Mouse (Mus musculus) small intestine, adult 2 months (tissue): ENCODE measurements around the gene Pex10. TPM values are rescaled to one million over a fixed set of nuclear protein-coding genes. Genes with fewer than 3 reads are reported as not detected.
A peak's percentile ranks its signal among the peaks of the same experiment; 100 is the strongest.

ENCODE experiments used
- H3K27ac ChIP-seq: fragments of 200-500 bp; 2 replicates; pipeline ENCODE4 v1.5.1; 2012; ENCODE audit warnings: low read depth, low read length, control low read depth, inconsistent platforms; ENCODE audit not compliant: insufficient read depth
- H3K27me3 ChIP-seq: fragments of 200-500 bp; 2 replicates; pipeline ENCODE4 v1.6.1; 2012; ENCODE audit warnings: mild to moderate bottlenecking, moderate library complexity, low read length, inconsistent platforms; ENCODE audit not compliant: control insufficient read depth, insufficient read depth
- H3K36me3 ChIP-seq: fragments of 200-500 bp; 2 replicates; pipeline ENCODE4 v1.6.1; 2012; ENCODE audit warnings: mild to moderate bottlenecking, low read length, control low read depth, inconsistent platforms; ENCODE audit not compliant: control insufficient read depth, insufficient read depth
- H3K4me1 ChIP-seq: fragments of 200-500 bp; 2 replicates; pipeline ENCODE4 v1.6.1; 2012; ENCODE audit warnings: low read length, inconsistent platforms, mixed read lengths; ENCODE audit not compliant: control insufficient read depth, insufficient read depth, insufficient read length
- H3K4me3 ChIP-seq: fragments of 200-500 bp; 2 replicates; pipeline ENCODE4 v1.5.1; 2012; ENCODE audit warnings: low read depth, mild to moderate bottlenecking, control low read depth, inconsistent platforms, low read length, moderate library complexity
- CTCF ChIP-seq: fragments of 200-500 bp; IDR thresholded peaks from 2 replicates; pipeline ENCODE4 v1.5.1; 2012; ENCODE audit warnings: low read depth, mild to moderate bottlenecking, control low read depth, inconsistent platforms, low read length, moderate library complexity, mixed read lengths; ENCODE audit not compliant: insufficient replicate concordance, insufficient read length; ENCODE audit errors: extremely low read depth
- POLR2A ChIP-seq: fragments of 200-500 bp; IDR thresholded peaks from 2 replicates; pipeline ENCODE4 v1.6.1; 2012; ENCODE audit warnings: low read depth, mild to moderate bottlenecking, control low read depth, inconsistent platforms, low read length, moderate library complexity
- WGBS: fragments of 180-500 bp; shearing (Covaris S2); methylation state at CpG from one replicate; pipeline ENCODE4 v1.1.7; 2018; 5-methylcytosine and 5-hydroxymethylcytosine counted together
- polyA plus RNA-seq: library from polyadenylated mRNA; depleted of rRNA; stranded (reverse); fragments of >200 nt; gene quantifications from 2 replicates; pipeline ENCODE4 v1.2.3, GENCODE M21; 2012

The Pex10 gene
- polyA plus RNA-seq, 1 experiment, result 15.2 TPM

DNA sequence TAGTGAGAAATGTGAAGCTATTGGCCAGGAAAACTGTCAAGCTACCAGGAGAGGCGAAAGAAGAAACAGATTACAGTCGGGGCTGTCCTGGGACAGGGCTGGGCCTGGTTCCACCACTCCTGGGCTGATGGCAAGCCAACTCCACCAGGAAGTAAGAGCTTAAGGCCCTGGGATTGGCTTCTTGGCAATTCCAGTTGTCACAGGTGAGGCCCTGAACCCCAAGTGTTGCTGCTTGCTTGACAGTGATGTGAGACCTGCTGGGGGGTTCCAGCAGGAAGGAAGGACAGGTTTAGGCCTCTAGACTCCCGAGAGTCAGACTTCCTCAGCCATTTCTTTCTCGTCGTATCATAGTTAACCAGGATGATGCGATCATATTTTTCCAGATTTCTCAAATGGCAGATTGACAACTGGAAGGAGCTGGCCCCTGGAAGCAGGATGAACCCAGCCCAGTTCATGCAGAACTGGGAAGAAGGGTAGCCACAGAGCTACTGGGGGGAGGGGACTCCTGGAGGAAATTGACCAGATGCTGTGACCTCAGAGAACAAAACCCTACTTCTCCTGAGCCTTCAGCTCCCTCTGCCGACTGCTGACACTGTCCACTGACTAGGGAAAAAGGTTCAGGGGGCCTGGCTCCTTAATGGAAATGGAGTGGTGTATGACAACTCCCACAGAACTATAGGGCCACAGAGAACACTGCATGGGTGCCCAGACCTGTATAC is 26.8 kb downstream of the Pex10 start:
- TF ChIP-seq POLR2A (no peak), CTCF (no peak)
- Histone ChIP-seq H3K27me3 (no peaks in the 10 kb centered on the region), H3K4me3 (no peak overlapping the region), H3K27ac (no peak overlapping the region), H3K36me3 (no peaks in the 10 kb centered on the region), H3K4me1 (no peaks in the 10 kb centered on the region)
- WGBS, result 73% methylated on average over 7 of the region's 7 CpGs

DNA sequence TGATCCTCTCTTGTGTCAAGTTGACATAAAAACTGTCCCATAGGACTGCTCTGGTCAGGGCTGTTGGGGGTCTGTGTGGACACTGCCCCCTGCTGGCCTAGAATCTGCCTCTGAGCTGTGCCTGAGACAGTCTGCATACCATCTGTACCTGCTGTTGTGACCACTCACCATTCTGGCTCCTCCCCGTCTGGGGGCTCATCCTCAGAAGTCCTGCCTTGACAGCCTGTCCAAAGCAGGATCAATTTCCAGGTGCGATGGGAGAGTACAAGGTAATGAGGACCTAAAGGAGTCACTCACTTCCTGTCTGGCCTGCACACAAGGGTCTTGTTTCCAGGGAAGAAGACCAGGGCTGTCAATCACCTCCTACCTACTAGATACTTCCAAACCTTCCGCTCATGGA is 27.7 kb downstream of the Pex10 start:
- no peaks in the 10 kb centered on the region for H3K27me3 ChIP-seq
- no peaks in the 10 kb centered on the region for H3K36me3 ChIP-seq
- WGBS, result 67% methylated on average over 3 of the region's 3 CpGs
- TF ChIP-seq CTCF, result peak; percentile 75; the same call in 1 of the 2 replicates
- TF ChIP-seq POLR2A, result no peak
- no peak overlapping the region for H3K27ac ChIP-seq
- no peak overlapping the region for H3K4me3 ChIP-seq
- H3K4me1 ChIP-seq, result no peaks in the 10 kb centered on the region

DNA sequence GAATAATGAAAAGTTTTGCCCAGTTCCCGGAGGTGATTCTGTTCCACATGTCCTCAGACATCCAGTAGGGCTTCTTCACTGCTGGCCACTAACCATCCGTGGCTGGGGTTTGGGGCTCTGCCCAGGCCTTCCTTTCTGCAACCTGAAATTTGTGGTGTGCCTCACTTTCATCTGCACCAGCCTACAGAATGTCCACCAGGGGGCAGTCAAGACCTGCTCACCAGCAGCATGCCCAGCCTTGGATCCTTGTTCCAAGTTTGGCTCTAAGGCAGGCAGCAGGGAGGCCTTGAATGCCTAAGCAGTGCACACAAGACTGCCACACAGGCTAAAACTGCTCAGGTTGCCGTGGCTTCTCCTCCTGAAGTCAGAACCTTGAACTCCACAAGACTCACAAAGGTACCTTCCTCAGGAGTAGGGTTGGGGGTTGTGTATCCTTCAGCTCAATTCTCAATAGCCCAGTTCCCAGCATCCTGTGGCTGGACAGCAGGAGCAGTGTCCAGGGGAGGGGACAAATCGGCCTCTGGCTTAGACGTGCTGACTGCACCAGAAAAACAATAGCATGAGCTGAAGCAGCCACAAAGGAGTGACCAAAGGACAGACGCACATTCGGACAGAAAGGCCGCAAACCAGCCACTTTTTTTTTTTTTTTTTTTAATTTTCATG is 28.6 kb downstream of the Pex10 start:
- Histone ChIP-seq H3K4me3 (no peak overlapping the region), H3K4me1 (no peaks in the 10 kb centered on the region), H3K36me3 (no peaks in the 10 kb centered on the region), H3K27me3 (no peaks in the 10 kb centered on the region), H3K27ac (no peak overlapping the region)
- 47% methylated on average over 8 of the region's 8 CpGs for WGBS
- TF ChIP-seq CTCF (peak; percentile 92), POLR2A (no peak)

DNA sequence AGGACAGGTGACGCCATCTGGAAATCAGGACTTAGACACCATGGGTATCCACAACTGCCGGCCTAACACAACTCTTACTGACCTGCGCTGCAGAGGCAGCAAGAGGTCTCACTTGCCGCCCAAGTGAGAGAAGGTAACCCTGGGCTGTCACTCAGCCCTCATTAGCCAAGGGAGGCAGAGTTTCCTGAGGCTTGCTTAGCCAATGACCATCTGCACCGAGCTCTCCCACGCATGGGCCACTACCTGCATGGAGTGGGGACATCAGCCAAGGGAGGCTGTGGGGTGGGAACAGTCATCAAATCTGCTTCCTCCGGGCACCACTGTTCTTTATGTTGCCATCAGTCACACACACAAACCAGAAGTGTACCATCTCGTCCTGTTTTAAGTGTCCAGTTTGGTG is 29.2 kb downstream of the Pex10 start:
- 93% methylated on average over 8 of the region's 8 CpGs for WGBS
- no peaks in the 10 kb centered on the region for H3K36me3 ChIP-seq
- H3K4me3 ChIP-seq, result no peak overlapping the region
- no peak overlapping the region for H3K27ac ChIP-seq
- H3K4me1 ChIP-seq, result no peaks in the 10 kb centered on the region
- TF ChIP-seq CTCF (no peak), POLR2A (no peak)
- no peaks in the 10 kb centered on the region for H3K27me3 ChIP-seq

DNA sequence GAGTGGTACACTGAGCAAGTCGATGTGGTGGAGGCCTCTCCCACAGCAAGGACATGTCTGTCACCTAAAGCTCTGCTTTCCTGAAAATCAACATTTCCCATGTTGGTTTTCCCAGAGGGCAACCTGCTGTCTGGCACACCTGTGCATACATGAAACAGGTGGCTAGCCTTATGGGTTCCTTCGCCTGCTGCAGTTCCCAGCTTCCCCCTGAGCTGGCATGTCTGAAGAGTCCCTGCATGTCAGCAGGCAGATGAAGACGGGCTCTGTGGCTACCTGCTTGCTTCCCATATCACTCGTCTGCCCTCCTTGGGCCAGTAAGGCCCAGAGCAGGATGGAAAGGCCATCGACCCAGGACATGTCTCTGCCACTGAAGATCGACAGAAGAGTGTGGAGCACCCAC is 30.6 kb downstream of the Pex10 start:
- no peak overlapping the region for H3K27ac ChIP-seq
- WGBS, result 82% methylated on average over 6 of the region's 6 CpGs
- TF ChIP-seq POLR2A (no peak), CTCF (no peak)
- H3K4me3 ChIP-seq, result no peak overlapping the region
- H3K4me1 ChIP-seq, result no peaks in the 10 kb centered on the region
- no peaks in the 10 kb centered on the region for H3K36me3 ChIP-seq
- H3K27me3 ChIP-seq, result no peaks in the 10 kb centered on the region

DNA sequence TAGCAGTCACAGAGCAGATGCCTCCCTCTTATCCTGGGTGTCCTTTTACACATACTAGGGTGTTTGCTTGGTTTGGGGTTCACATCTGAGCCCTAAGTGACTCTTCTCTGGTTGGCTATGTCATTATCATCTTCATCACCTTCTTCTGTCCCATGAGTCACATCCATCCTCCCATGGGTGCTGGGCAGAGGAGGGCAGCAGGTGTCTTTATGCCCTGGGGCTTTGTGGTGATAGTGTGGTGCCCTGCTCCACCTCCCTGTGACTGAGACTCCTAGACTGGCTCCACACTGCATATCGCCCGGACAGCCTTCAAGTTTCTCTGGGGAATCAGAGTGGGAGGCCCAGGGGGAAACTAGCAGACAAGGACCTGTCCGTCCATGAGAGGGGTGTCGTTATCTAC is 31.8 kb downstream of the Pex10 start:
- WGBS, result 75% methylated on average over 4 of the region's 4 CpGs
- H3K27me3 ChIP-seq, result no peaks in the 10 kb centered on the region
- no peak overlapping the region for H3K27ac ChIP-seq
- H3K4me3 ChIP-seq, result no peak overlapping the region
- no peak for TF ChIP-seq POLR2A
- TF ChIP-seq CTCF, result no peak
- H3K36me3 ChIP-seq, result no peaks in the 10 kb centered on the region
- no peaks in the 10 kb centered on the region for H3K4me1 ChIP-seq

DNA sequence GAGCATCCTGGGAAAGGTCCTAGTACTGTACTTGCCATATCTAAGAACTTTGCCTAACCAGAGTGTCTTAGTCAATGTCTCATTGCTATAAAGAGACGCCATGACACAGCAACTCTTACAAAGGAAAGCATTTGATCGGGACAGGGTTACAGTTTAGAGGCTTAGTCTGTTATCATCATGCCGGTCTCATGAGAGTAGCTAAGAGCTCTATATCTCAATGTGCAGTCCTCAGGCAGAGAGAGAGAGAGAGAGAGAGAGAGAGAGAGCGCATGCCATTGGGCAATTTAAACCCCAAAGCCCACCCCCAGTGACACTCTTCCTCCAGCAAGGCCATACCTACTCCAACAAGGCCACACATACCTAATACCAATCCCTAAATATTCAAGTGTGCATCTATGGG is 41.1 kb downstream of the Pex10 start:
- TF ChIP-seq CTCF, result no peak
- Histone ChIP-seq H3K27me3 (no peaks in the 10 kb centered on the region), H3K36me3 (no peaks in the 10 kb centered on the region), H3K4me3 (no peak overlapping the region), H3K27ac (no peak overlapping the region), H3K4me1 (peaks cover 3% of the 10 kb centered on the region; the same call in 1 of the 2 replicates)
- WGBS, result 88% methylated on average over 4 of the region's 4 CpGs
